Mouse (Mus musculus) urinary bladder, adult 2 months (tissue): Measurements from ENCODE around the gene Dnal1. TPM values are rescaled to one million over a fixed set of nuclear protein-coding genes. Genes with fewer than 3 reads are reported as not detected.
A peak's percentile ranks its signal among the peaks of the same experiment; 100 is the strongest.
"Not testable (repeated sequence)": the region's sequence is repeated elsewhere in the genome, so short reads cannot be mapped to it uniquely, and the experiment has no call there.

Experiments used
- DNase-seq: peaks from one replicate; pipeline ENCODE4 v3.0.0; 2022; ENCODE audit warnings: low spot score
- polyA plus RNA-seq: library from polyadenylated mRNA; depleted of rRNA; stranded (reverse); fragments of >200 nt; gene quantifications from 2 replicates; pipeline ENCODE4 v1.2.3, GENCODE M21; 2012; rRNA removed

The Dnal1 gene
- polyA plus RNA-seq: 7.7 and 10.0 TPM in 2 replicates

DNA sequence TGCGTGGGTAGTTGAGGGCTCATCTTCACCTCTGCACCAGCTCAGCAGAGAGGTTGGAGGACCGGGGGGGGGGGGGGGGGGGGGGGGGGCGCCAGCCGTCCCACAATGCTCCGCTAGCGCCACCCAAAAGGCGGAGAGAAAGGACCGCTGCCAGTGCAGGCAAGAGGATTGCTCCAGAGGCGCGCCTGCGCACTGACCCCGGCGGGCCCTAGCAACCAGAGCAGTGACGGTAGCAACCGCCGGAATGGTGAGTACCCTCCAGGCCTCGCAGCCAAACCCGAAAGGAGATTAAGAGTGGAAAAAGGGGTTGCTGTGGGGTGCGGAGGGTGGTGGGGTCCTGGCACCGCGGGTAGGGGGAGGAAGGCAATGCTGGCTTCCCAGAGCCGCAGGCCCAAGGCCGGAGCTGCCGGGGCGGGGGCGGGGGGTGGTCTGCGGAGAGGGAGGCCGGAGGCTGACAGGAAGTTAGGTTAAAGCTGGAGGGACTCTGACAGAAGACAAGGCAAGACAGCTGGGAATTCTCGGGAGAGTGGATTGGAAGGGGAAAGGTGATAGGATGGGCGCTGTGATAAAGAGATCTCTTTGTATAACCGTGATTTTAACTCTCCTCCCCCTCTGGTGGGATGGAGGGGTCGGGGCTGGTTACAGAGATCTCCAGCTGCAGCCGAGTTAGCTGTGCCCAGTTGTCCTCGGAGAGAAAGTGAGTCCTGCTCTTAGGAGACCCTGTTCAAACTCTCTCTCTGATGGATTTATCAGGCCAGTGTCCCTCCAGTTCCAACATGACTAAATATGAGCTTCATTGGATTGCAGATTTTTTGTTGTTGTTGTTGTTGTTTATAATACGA lies at the start of gene Dnal1:
Gene Dnal1 (plus strand): TSS at position 214 of the 842 bp plus-strand sequence.
- peak; percentile 63 for DNase-seq

DNA sequence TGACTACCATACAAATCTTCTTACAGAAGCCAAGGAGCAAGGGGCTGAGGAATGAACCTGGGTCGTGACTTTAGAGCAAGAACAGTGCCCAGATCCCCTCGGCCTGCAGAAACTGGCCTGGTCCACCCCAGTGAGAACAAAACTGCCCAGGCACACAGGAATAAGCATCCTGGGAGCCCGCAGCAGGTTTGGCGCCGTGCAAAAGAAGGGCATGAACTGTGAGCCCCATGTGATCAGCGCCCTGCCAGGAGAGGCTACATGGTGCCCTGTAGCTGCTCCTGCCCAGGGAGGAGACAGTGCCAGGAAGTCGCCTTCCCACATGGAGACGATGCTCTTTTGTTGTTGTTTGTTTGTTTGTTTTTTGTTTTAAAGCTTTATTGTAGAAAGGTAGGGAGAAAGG lies 49.5 kb upstream of the Dnal1 start:
- no peak for DNase-seq

GRCm38 (mm10) chr12:84067752-84068151 lies 46.4 kb upstream of the Dnal1 start:
- DNase-seq: no peak

GRCm38 (mm10) chr12:84068296-84068695 lies 45.9 kb upstream of the Dnal1 start:
- DNase-seq: no peak

- DNase-seq: no peak
Measured at GRCm38 (mm10) chr12:84068986-84069385, 45.2 kb upstream of the Dnal1 start, which contains the start of gene Acot5. Gene Acot5 (plus strand): TSS chr12:84069325.

- peak; percentile 30 for DNase-seq
Measured at GRCm38 (mm10) chr12:84069582-84069981, 44.6 kb upstream of the Dnal1 start.

GRCm38 (mm10) chr12:84071696-84072095 lies 42.5 kb upstream of the Dnal1 start:
- DNase-seq: no peak

DNA sequence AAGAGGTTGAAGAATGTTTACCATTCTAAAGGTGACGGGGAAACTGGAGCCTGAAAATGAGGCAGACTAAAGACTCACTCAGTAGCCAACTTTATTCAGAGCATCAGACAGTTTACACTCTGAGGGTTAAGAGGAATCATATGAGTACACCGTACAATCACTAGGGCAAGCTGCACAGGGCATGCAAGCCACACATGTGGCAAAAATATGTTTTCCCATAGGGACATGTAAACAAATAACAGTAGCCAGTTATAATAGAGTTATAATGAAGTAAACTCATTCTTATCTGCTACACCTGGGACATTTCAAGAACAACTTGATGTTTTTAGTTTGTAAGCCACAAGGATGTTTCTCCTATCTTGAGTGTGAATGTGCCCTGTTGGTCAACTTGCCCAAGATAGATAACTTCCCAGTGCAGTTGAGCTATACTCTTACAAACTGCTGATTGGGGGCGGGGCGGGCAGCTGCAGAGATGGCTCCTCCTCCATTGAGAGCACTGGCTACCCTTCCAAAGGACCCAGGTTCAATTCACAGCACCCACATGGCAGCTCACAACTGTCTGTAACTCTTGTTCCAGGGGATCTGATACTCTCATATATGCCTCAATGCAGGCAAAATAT lies 36.7 kb upstream of the Dnal1 start:
- DNase-seq: no peak

- DNase-seq: no peak
Measured at GRCm38 (mm10) chr12:84083842-84084241, 30.3 kb upstream of the Dnal1 start.

DNA sequence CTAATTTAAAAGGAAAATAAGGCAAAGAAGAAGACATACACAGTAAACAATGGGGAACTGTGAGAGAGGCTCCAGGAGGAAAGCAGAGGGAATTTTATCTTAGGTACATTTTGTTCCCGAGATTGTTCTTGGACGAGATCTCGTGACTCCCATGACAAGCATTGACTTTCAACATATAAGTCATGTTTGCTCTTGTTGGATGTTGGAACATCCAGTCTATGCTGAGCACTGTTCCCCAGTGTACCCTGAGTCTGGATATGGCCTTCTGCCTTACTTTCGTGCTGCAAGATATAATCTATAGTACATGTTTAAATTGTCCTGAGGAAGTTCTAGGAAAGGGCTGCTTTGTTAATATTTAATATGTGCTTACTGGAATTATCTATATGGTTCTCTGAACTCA lies 29.6 kb upstream of the Dnal1 start:
- DNase-seq: no peak

DNA sequence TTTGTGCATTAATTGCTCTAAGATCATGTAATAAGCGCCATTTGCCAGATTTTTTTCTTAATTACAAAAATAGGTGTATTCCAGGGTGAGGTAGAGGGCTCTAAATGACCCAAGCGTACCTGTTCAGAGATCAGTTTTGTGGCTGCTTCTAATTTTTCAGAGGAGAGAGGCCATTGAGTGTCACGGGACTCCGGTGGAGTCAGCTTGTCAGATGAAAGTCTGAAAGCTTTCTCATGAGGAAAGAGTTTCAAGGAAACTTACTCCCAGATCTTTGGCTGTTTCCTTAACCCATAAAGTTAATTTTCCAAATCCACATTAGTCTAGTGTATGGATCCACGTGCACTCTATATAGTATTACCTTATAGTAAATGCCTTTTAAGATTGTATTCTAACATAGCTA lies 19.5 kb upstream of the Dnal1 start:
- not testable (repeated sequence) for DNase-seq

DNA sequence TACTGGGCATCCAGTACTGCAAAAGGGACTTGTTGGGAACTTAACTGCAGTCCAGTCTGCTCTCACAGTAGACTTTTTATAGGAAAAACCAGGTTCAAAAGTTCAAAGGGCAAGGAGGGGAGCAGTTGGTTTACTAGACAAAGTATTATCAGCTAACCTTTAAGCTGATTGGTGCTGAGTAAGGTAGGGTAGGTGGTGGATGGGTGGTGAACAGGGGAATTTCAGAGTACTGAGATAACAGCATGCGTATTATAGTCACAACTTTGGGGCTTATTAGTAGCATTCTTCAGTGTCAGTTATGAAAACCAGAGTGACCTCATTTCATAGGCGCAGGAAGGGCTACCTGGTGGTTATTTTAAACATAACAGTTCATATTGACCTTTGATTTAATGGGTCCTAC lies 14.6 kb upstream of the Dnal1 start:
- DNase-seq: no peak

DNA sequence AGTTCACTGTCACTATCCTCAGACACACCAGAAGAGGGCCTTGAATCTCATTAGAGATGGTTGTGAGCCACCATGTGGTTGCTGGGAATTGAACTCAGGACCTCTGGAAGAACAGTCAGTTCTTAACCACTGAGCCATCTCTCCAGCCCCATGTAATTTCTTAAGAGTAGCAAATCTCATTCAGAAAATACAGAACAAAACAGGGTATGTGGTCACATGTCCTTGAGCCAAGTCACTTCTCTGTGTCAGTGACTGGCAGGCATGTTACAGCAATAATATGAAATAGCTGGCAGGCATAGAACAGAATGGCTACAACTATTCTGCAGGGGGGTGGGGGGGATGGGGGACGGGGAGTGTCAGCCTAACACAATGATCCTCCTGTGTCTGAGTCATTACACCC lies 14.1 kb upstream of the Dnal1 start:
- DNase-seq: no peak

DNA sequence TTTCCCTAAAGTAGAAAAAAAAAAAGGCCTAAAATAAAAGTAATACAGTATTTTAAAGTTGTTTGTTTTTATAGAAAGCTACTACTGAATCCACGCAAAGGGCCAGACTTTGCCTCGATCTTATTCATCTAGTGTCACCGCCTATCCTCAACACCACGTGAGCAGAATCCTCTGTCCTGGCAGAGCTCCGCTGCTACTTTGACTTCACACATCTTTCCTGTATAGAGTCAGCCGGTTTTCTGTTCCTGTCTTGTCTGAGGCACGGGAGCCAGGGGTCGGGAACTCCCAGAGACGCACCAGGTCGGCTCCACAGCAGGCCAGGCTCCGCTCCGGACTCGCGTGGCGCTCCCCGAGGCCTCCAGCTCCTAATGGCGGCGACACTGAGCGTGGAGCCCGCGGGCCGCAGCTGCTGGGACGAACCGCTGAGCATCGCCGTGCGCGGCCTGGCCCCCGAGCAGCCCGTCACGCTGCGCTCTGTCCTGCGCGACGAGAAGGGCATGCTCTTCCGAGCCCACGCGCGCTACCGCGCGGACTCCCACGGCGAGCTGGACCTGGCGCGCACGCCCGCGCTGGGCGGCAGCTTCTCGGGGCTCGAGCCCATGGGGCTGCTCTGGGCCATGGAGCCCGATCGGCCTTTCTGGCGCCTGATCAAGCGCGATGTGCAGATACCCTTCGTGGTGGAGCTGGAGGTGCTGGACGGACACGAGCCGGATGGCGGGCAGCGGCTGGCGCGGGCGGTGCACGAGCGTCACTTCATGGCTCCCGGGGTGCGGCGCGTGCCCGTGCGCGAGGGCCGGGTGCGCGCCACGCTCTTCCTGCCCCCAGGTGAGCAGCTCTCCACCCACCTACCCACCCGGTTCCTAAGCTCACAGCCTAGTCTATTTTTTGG lies 13.3 kb upstream of the Dnal1 start, which contains the start of gene Acot6:
Gene Acot6 (plus strand): TSS at position 51 of the 889 bp plus-strand sequence.
- peak; percentile 40 for DNase-seq

- DNase-seq: no peak
Measured at GRCm38 (mm10) chr12:84101493-84101845, 12.7 kb upstream of the Dnal1 start.

GRCm38 (mm10) chr12:84107012-84107411 lies 7.2 kb upstream of the Dnal1 start:
- DNase-seq: no peak

DNA sequence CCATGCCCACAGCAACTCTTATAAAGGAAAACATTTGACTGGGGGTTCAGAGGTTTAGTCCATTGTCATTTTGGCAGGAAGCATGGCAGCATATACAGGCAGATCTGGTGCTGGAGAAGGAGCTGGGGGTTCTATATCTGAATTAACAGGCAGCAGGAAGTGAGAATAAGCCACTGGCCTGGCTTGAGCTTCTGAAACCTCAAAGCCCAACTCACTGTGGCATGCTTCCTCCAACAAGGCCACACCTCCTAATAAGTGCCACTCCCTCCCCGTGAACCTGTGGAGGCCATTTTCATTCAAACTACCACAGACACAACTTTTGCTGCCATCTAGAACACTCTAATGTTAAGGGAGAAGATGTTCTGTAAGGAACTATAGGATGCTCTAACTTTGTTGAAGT lies 6.5 kb upstream of the Dnal1 start:
- DNase-seq: no peak

DNA sequence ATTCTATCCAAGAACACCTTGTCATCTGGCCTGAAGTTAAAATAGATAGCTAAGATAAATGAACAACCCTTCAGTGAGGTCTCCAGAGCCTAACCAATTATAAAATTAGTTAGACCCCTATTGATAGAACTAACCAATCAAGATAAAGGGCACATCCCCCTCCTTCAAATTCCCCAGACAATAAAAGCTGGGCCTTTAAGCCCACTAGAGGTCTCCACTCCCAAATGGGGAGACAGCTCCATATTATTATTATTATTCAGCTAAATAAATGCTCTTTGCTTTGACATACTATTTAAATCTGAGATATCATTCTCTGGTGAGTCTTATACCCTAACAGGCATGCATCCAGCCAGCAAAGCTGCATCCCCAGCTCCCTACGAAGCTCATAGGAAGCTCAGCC lies 4.2 kb upstream of the Dnal1 start:
- DNase-seq: no peak

GRCm38 (mm10) chr12:84110814-84111213 lies 3.4 kb upstream of the Dnal1 start:
- DNase-seq: no peak

DNA sequence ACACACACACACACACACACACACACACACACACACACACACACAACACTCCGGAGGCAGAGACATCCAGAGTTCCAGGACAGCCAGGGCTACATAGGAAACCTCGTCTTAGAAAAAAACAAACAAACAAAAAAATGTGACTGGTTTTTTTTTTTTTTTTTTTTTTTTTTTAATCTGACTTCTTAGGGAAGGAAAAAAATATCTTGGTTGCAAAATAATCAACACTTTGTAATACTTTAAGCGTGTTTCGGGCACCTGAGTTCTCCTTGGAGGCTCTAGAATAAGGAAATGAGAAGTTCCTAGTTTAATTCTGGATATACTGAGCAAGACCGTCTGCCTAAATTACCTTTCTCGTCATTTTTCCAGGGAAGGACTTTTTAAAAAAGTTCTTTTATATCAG lies 490 bp upstream of the Dnal1 start:
- DNase-seq: no peak

DNA sequence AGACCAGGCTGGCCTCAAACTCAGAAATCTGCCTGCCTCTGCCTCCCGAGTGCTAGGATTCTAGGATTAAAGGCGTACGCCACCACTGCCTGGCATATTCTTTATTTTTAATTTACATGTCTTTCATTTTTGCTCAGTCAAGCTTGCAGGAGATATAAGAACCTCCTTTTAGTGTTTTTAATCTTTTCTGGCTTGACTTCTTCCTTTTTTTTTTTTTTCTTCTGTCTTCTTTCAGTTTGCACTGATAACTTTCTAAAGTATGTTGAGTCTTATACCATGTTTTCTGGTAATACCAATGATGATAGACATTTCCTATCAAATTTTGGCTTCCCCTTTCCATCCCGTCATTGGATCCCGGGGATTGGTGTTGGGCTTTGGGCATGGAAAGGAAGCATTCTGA lies 5.4 kb downstream of the Dnal1 start:
- DNase-seq: no peak

DNA sequence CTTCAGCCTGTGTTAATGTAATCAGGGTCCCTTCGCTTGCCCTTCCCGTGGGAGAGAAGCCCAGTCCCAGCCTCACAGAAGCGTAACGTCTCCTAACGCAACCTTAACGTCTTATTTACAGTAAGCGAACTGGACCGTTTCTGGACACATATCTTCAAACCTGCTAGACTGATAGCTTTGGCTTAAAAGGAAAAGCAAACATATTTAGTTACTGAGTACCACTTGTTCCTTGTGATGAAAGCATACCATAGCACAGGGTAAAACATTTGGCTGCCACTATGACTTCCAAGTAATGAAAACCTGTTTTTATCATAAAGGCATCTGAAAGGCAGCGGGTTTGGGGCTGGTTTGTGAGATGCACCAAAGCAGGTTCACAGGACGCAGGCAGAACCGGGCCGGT lies 11.7 kb downstream of the Dnal1 start:
- no peak for DNase-seq
